Mouse (Mus musculus) limb, embryonic 14.5 days (tissue): Measurements from ENCODE around the gene Ywhag. TPM values are rescaled to one million over a fixed set of nuclear protein-coding genes. Genes with fewer than 3 reads are reported as not detected.
A peak's percentile ranks its signal among the peaks of the same experiment; 100 is the strongest.

Experiments
- ATAC-seq: fragments of 200-750 bp; cut with Nextera tagmentation; 2 replicates; pipeline ENCODE4 v1.8.0; 2017; ENCODE audit warnings: low read depth, moderate number of reproducible peaks, moderate TSS enrichment; ENCODE audit not compliant: low FRiP score
- DNase-seq: peaks from one replicate; pipeline ENCODE4 v3.0.0-alpha.2; 2015; ENCODE audit warnings: low spot score
- H3K27ac ChIP-seq: fragments of 300-500 bp; sonication (generic); replicated peaks from 2 replicates; pipeline ENCODE4 v1.5.1; 2014; ENCODE audit warnings: low read depth, mild to moderate bottlenecking, low read length, moderate library complexity, mixed read lengths
- H3K27me3 ChIP-seq: fragments of 300-500 bp; sonication (generic); 2 replicates; pipeline ENCODE4 v1.6.1; 2014; ENCODE audit warnings: low read length, mixed read lengths; ENCODE audit not compliant: control insufficient read depth, insufficient read depth
- H3K36me3 ChIP-seq: fragments of 300-500 bp; sonication (generic); 2 replicates; pipeline ENCODE4 v1.6.1; 2014; ENCODE audit warnings: mild to moderate bottlenecking, low read length, moderate library complexity, mixed read lengths; ENCODE audit not compliant: control insufficient read depth, insufficient read depth
- H3K4me1 ChIP-seq: fragments of 300-500 bp; sonication (generic); 2 replicates; pipeline ENCODE4 v1.6.1; 2014; ENCODE audit warnings: antibody characterized with exemption, low read length, mixed read lengths; ENCODE audit not compliant: control insufficient read depth, insufficient read depth
- H3K4me2 ChIP-seq: fragments of 300-500 bp; sonication (generic); replicated peaks from 2 replicates; pipeline ENCODE4 v1.6.1; 2014; ENCODE audit warnings: low read depth, mild to moderate bottlenecking, low read length, moderate library complexity; ENCODE audit not compliant: severe bottlenecking
- H3K4me3 ChIP-seq: fragments of 300-500 bp; sonication (generic); replicated peaks from 2 replicates; pipeline ENCODE4 v1.5.1; 2014; ENCODE audit warnings: low read length
- H3K9ac ChIP-seq: fragments of 300-500 bp; sonication (generic); 2 replicates; pipeline ENCODE4 v1.6.1; 2014; ENCODE audit warnings: mild to moderate bottlenecking, low read depth, low read length, moderate library complexity; ENCODE audit not compliant: severe bottlenecking
- H3K9me3 ChIP-seq: fragments of 300-500 bp; sonication (generic); 2 replicates; pipeline ENCODE4 v1.6.1; 2016; ENCODE audit warnings: low read length; ENCODE audit not compliant: control insufficient read depth
- POLR2A ChIP-seq: fragments of 200-500 bp; IDR thresholded peaks from 2 replicates; pipeline ENCODE4 v1.8.0; 2012; ENCODE audit warnings: inconsistent platforms, mild to moderate bottlenecking, moderate library complexity, borderline replicate concordance; ENCODE audit not compliant: insufficient read depth, insufficient read length; ENCODE audit errors: extremely low read depth
- WGBS: fragments of 180-500 bp; shearing (Covaris S2); extraction: QIAGEN DNeasy Blood & Tissue Kit; methylation state at CpG from one replicate; pipeline ENCODE4 v1.1.7; 2014; 5-methylcytosine and 5-hydroxymethylcytosine counted together
- polyA plus RNA-seq, 2 experiments: library from polyadenylated mRNA; depleted of rRNA in 1 of 2; stranded (reverse) in 1 of 2; unstranded in 1 of 2; fragments of >200 nt; fragmentation: Nextera tagmentation in 1 of 2; extraction: Ambion mirVana in 1 of 2; gene quantifications; 2 replicates each; pipeline versions ENCODE4 v1.2.1 to v1.2.3; 2012 to 2014

The Ywhag gene
- polyA plus RNA-seq, 2 experiments, result 72.9 to 83.6 TPM

- H3K27ac ChIP-seq, result no peak overlapping the region
- H3K4me1 ChIP-seq, result 0 out of 2 replicates have a peak, but pooled peaks cover 7% of the 10 kb centered on the region
- TF ChIP-seq POLR2A, result no peak
- DNase-seq (no peak), ATAC-seq (no peak)
- 27% methylated on average over 7 of the region's 7 CpGs for WGBS
- peak overlapping the region; percentile 44 for H3K9ac ChIP-seq
- H3K4me2 ChIP-seq, result peak overlapping the region; percentile 72
- peak overlapping the region; percentile 38 for H3K4me3 ChIP-seq
- no peaks in the 10 kb centered on the region for H3K27me3 ChIP-seq
- peaks cover 18% of the 10 kb centered on the region for H3K36me3 ChIP-seq
- H3K9me3 ChIP-seq, result no peaks in the 10 kb centered on the region
Observed at GRCm38 (mm10) chr5:135903058-135903457, 31.4 kb downstream of the Ywhag start.

- H3K4me3 ChIP-seq, result no peak overlapping the region
- H3K9me3 ChIP-seq, result no peaks in the 10 kb centered on the region
- H3K4me1 ChIP-seq, result 0 out of 2 replicates have a peak, but pooled peaks cover 7% of the 10 kb centered on the region
- H3K27ac ChIP-seq, result no peak overlapping the region
- H3K4me2 ChIP-seq, result no peak overlapping the region
- DNase-seq (no peak), ATAC-seq (no peak)
- 67% methylated on average over 6 of the region's 6 CpGs for WGBS
- H3K36me3 ChIP-seq, result peaks cover 3% of the 10 kb centered on the region; the same call in 1 of the 2 replicates
- TF ChIP-seq POLR2A, result no peak
- no peaks in the 10 kb centered on the region for H3K27me3 ChIP-seq
- H3K9ac ChIP-seq, result no peak overlapping the region
Observed at GRCm38 (mm10) chr5:135901354-135902095, 32.9 kb downstream of the Ywhag start.

GRCm38 (mm10) chr5:135900701-135901100 lies 33.7 kb downstream of the Ywhag start:
- Histone ChIP-seq H3K27me3 (no peaks in the 10 kb centered on the region), H3K27ac (no peak overlapping the region), H3K36me3 (no peaks in the 10 kb centered on the region), H3K4me2 (no peak overlapping the region), H3K4me3 (no peak overlapping the region), H3K9ac (no peak overlapping the region), H3K9me3 (no peaks in the 10 kb centered on the region), H3K4me1 (0 out of 2 replicates have a peak, but pooled peaks cover 7% of the 10 kb centered on the region)
- ATAC-seq, result no peak
- TF ChIP-seq POLR2A, result no peak
- 79% methylated on average over 3 of the region's 3 CpGs for WGBS
- DNase-seq, result no peak

GRCm38 (mm10) chr5:135899833-135900232 lies 34.6 kb downstream of the Ywhag start:
- TF ChIP-seq POLR2A, result no peak
- Histone ChIP-seq H3K27ac (no peak overlapping the region), H3K36me3 (no peaks in the 10 kb centered on the region), H3K27me3 (no peaks in the 10 kb centered on the region), H3K9me3 (no peaks in the 10 kb centered on the region), H3K4me3 (no peak overlapping the region), H3K4me2 (no peak overlapping the region), H3K9ac (no peak overlapping the region), H3K4me1 (0 out of 2 replicates have a peak, but pooled peaks cover 7% of the 10 kb centered on the region)
- ATAC-seq (no peak), DNase-seq (no peak)
- 45% methylated on average over 4 of the region's 4 CpGs for WGBS

- H3K4me1 ChIP-seq, result 0 out of 2 replicates have a peak, but pooled peaks cover 3% of the 10 kb centered on the region
- WGBS, result 80% methylated on average over 4 of the region's 4 CpGs
- no peak overlapping the region for H3K9ac ChIP-seq
- no peak overlapping the region for H3K27ac ChIP-seq
- H3K4me3 ChIP-seq, result no peak overlapping the region
- no peak overlapping the region for H3K4me2 ChIP-seq
- no peaks in the 10 kb centered on the region for H3K27me3 ChIP-seq
- no peak for TF ChIP-seq POLR2A
- H3K36me3 ChIP-seq, result no peaks in the 10 kb centered on the region
- ATAC-seq (no peak), DNase-seq (no peak)
- no peaks in the 10 kb centered on the region for H3K9me3 ChIP-seq
Observed at GRCm38 (mm10) chr5:135898995-135899394, 35.4 kb downstream of the Ywhag start.
